Mouse (Mus musculus) forebrain, embryonic 12.5 days (tissue): Measurements from ENCODE around the gene Tubb2b. TPM values are rescaled to one million over a fixed set of nuclear protein-coding genes. Genes with fewer than 3 reads are reported as not detected.

Experiments
- ATAC-seq: fragments of 200-750 bp; cut with Nextera tagmentation; 2 replicates; pipeline ENCODE4 v1.8.0; 2017; ENCODE audit warnings: moderate TSS enrichment; ENCODE audit not compliant: low FRiP score
- H3K27ac ChIP-seq: fragments of 300-500 bp; sonication (generic); 2 replicates; pipeline ENCODE4 v1.5.1; 2016; ENCODE audit warnings: mild to moderate bottlenecking
- H3K27me3 ChIP-seq: fragments of 300-500 bp; sonication (generic); 2 replicates; pipeline ENCODE4 v1.6.1; 2016; ENCODE audit warnings: mild to moderate bottlenecking
- H3K36me3 ChIP-seq: fragments of 300-500 bp; sonication (generic); replicated peaks from 2 replicates; pipeline ENCODE4 v1.6.1; 2016; ENCODE audit warnings: mild to moderate bottlenecking
- H3K4me1 ChIP-seq: fragments of 300-500 bp; sonication (generic); 2 replicates; pipeline ENCODE4 v1.6.1; 2016
- H3K4me2 ChIP-seq: fragments of 300-500 bp; sonication (generic); 2 replicates; pipeline ENCODE4 v1.6.1; 2016; ENCODE audit warnings: mild to moderate bottlenecking, moderate library complexity
- H3K4me3 ChIP-seq: fragments of 300-500 bp; sonication (generic); replicated peaks from 2 replicates; pipeline ENCODE4 v1.5.1; 2016; ENCODE audit warnings: mild to moderate bottlenecking
- H3K9ac ChIP-seq: fragments of 300-500 bp; sonication (generic); 2 replicates; pipeline ENCODE4 v1.6.1; 2016; ENCODE audit warnings: mild to moderate bottlenecking
- H3K9me3 ChIP-seq: fragments of 300-500 bp; sonication (generic); 2 replicates; pipeline ENCODE4 v1.6.1; 2016
- WGBS: fragments of 180-500 bp; shearing (Covaris S2); methylation state at CpG from one replicate; pipeline ENCODE4 v1.1.7; 2016; 5-methylcytosine and 5-hydroxymethylcytosine counted together
- polyA plus RNA-seq: library from polyadenylated mRNA; unstranded; fragments of >200 nt; fragmentation: Nextera tagmentation; extraction: Ambion mirVana; gene quantifications from 2 replicates; pipeline ENCODE4 v1.2.1, GENCODE M21; 2016

Gene Tubb2b
- polyA plus RNA-seq, 1 experiment from 2014 or later = 311 TPM

- Histone ChIP-seq H3K9ac (no peak overlapping the region), H3K4me2 (no peak overlapping the region), H3K4me1 (0 out of 2 replicates have a peak, but pooled peaks cover 7% of the 10 kb centered on the region), H3K27me3 (no peaks in the 10 kb centered on the region), H3K4me3 (no peak overlapping the region), H3K27ac (no peak overlapping the region), H3K36me3 (peaks cover 4% of the 10 kb centered on the region; the same call in 1 of the 2 replicates), H3K9me3 (no peaks in the 10 kb centered on the region)
- ATAC-seq = no peak
- 85% methylated on average over 3 of the region's 3 CpGs for WGBS
Measured at GRCm38 (mm10) chr13:34113086-34113485, 17.2 kb downstream of the Tubb2b start.

GRCm38 (mm10) chr13:34112369-34113081 is 17.7 kb downstream of the Tubb2b start:
- Histone ChIP-seq H3K9me3 (no peaks in the 10 kb centered on the region), H3K27ac (no peak overlapping the region), H3K27me3 (no peaks in the 10 kb centered on the region), H3K36me3 (peaks cover 4% of the 10 kb centered on the region; the same call in 1 of the 2 replicates), H3K9ac (no peak overlapping the region), H3K4me2 (no peak overlapping the region), H3K4me3 (no peak overlapping the region), H3K4me1 (0 out of 2 replicates have a peak, but pooled peaks cover 7% of the 10 kb centered on the region)
- WGBS = 88% methylated on average over 5 of the region's 5 CpGs
- no peak for ATAC-seq

GRCm38 (mm10) chr13:34111878-34112277 is 18.4 kb downstream of the Tubb2b start:
- no peak overlapping the region for H3K4me3 ChIP-seq
- H3K36me3 ChIP-seq = peaks cover 4% of the 10 kb centered on the region; the same call in 1 of the 2 replicates
- WGBS = 94% methylated on average over 3 of the region's 3 CpGs
- H3K4me1 ChIP-seq = 0 out of 2 replicates have a peak, but pooled peaks cover 7% of the 10 kb centered on the region
- H3K9ac ChIP-seq = no peak overlapping the region
- no peaks in the 10 kb centered on the region for H3K27me3 ChIP-seq
- H3K27ac ChIP-seq = no peak overlapping the region
- no peak for ATAC-seq
- no peaks in the 10 kb centered on the region for H3K9me3 ChIP-seq
- no peak overlapping the region for H3K4me2 ChIP-seq

GRCm38 (mm10) chr13:34111019-34111418 is 19.2 kb downstream of the Tubb2b start:
- 77% methylated on average over 5 of the region's 5 CpGs for WGBS
- Histone ChIP-seq H3K4me2 (no peak overlapping the region), H3K36me3 (no peaks in the 10 kb centered on the region), H3K9ac (no peak overlapping the region), H3K27ac (no peak overlapping the region), H3K4me3 (no peak overlapping the region), H3K4me1 (0 out of 2 replicates have a peak, but pooled peaks cover 7% of the 10 kb centered on the region), H3K9me3 (no peaks in the 10 kb centered on the region), H3K27me3 (no peaks in the 10 kb centered on the region)
- ATAC-seq = no peak

- Histone ChIP-seq H3K4me2 (no peak overlapping the region), H3K27ac (no peak overlapping the region), H3K9ac (no peak overlapping the region), H3K36me3 (no peaks in the 10 kb centered on the region), H3K4me3 (no peak overlapping the region), H3K4me1 (0 out of 2 replicates have a peak, but pooled peaks cover 7% of the 10 kb centered on the region), H3K27me3 (no peaks in the 10 kb centered on the region), H3K9me3 (no peaks in the 10 kb centered on the region)
- WGBS = 16% methylated on average over 4 of the region's 4 CpGs
- no peak for ATAC-seq
Measured at GRCm38 (mm10) chr13:34109677-34110058, 20.6 kb downstream of the Tubb2b start.

GRCm38 (mm10) chr13:34109035-34109676 is 21.1 kb downstream of the Tubb2b start:
- H3K4me2 ChIP-seq = no peak overlapping the region
- 65% methylated on average over 4 of the region's 4 CpGs for WGBS
- no peak overlapping the region for H3K4me3 ChIP-seq
- no peaks in the 10 kb centered on the region for H3K9me3 ChIP-seq
- H3K27ac ChIP-seq = no peak overlapping the region
- 0 out of 2 replicates have a peak, but pooled peaks cover 7% of the 10 kb centered on the region for H3K4me1 ChIP-seq
- H3K9ac ChIP-seq = no peak overlapping the region
- no peaks in the 10 kb centered on the region for H3K27me3 ChIP-seq
- no peaks in the 10 kb centered on the region for H3K36me3 ChIP-seq
- no peak for ATAC-seq

GRCm38 (mm10) chr13:34106999-34107398 is 23.3 kb downstream of the Tubb2b start:
- 0 out of 2 replicates have a peak, but pooled peaks cover 7% of the 10 kb centered on the region for H3K4me1 ChIP-seq
- 98% methylated on average over 1 of the region's 1 CpGs for WGBS
- H3K9me3 ChIP-seq = no peaks in the 10 kb centered on the region
- ATAC-seq = no peak
- no peak overlapping the region for H3K27ac ChIP-seq
- no peak overlapping the region for H3K9ac ChIP-seq
- H3K4me2 ChIP-seq = no peak overlapping the region
- H3K36me3 ChIP-seq = no peaks in the 10 kb centered on the region
- H3K4me3 ChIP-seq = no peak overlapping the region
- no peaks in the 10 kb centered on the region for H3K27me3 ChIP-seq

GRCm38 (mm10) chr13:34106256-34106655 is 24.0 kb downstream of the Tubb2b start:
- H3K4me2 ChIP-seq = no peak overlapping the region
- 93% methylated on average over 2 of the region's 2 CpGs for WGBS
- no peak for ATAC-seq

GRCm38 (mm10) chr13:34105364-34105763 is 24.9 kb downstream of the Tubb2b start:
- WGBS = 79% methylated on average over 1 of the region's 1 CpGs
- H3K27ac ChIP-seq = no peak overlapping the region
- no peak for ATAC-seq
- H3K4me3 ChIP-seq = no peak overlapping the region
- H3K9ac ChIP-seq = no peak overlapping the region
- no peaks in the 10 kb centered on the region for H3K9me3 ChIP-seq
- H3K4me2 ChIP-seq = no peak overlapping the region
- no peaks in the 10 kb centered on the region for H3K36me3 ChIP-seq
- 0 out of 2 replicates have a peak, but pooled peaks cover 7% of the 10 kb centered on the region for H3K4me1 ChIP-seq
- no peaks in the 10 kb centered on the region for H3K27me3 ChIP-seq

More at GRCm38 (mm10) chr13:34106256-34106655, 24.0 kb downstream of the Tubb2b start:
- H3K36me3 ChIP-seq = no peaks in the 10 kb centered on the region
- no peak overlapping the region for H3K27ac ChIP-seq
- H3K27me3 ChIP-seq = no peaks in the 10 kb centered on the region
- H3K9ac ChIP-seq = no peak overlapping the region
- no peak overlapping the region for H3K4me3 ChIP-seq
- no peaks in the 10 kb centered on the region for H3K9me3 ChIP-seq
- H3K4me1 ChIP-seq = 0 out of 2 replicates have a peak, but pooled peaks cover 7% of the 10 kb centered on the region

GRCm38 (mm10) chr13:34101908-34102307 is 28.4 kb downstream of the Tubb2b start:
- Histone ChIP-seq H3K36me3 (no peaks in the 10 kb centered on the region), H3K27me3 (no peaks in the 10 kb centered on the region), H3K9ac (no peak overlapping the region), H3K9me3 (no peaks in the 10 kb centered on the region), H3K27ac (no peak overlapping the region), H3K4me3 (no peak overlapping the region), H3K4me1 (peaks cover 3% of the 10 kb centered on the region), H3K4me2 (no peak overlapping the region)
- ATAC-seq = no peak
- 70% methylated on average over 9 of the region's 9 CpGs for WGBS

GRCm38 (mm10) chr13:34101247-34101646 is 29.0 kb downstream of the Tubb2b start:
- Histone ChIP-seq H3K4me2 (no peak overlapping the region), H3K9ac (no peak overlapping the region), H3K9me3 (no peaks in the 10 kb centered on the region), H3K4me1 (peaks cover 10% of the 10 kb centered on the region), H3K36me3 (no peaks in the 10 kb centered on the region), H3K4me3 (no peak overlapping the region), H3K27ac (no peak overlapping the region), H3K27me3 (no peaks in the 10 kb centered on the region)
- ATAC-seq = no peak
- WGBS = 92% methylated on average over 10 of the region's 10 CpGs

GRCm38 (mm10) chr13:34100733-34101132 is 29.5 kb downstream of the Tubb2b start:
- Histone ChIP-seq H3K36me3 (no peaks in the 10 kb centered on the region), H3K9me3 (no peaks in the 10 kb centered on the region), H3K27me3 (no peaks in the 10 kb centered on the region), H3K9ac (no peak overlapping the region), H3K4me2 (no peak overlapping the region), H3K27ac (no peak overlapping the region), H3K4me1 (peaks cover 15% of the 10 kb centered on the region), H3K4me3 (no peak overlapping the region)
- WGBS = 90% methylated on average over 3 of the region's 3 CpGs
- no peak for ATAC-seq
